Mouse (Mus musculus): ENCODE results near the gene Nup54. TPM values are rescaled to one million over a fixed set of nuclear protein-coding genes. Genes with fewer than 3 reads are reported as not detected.

Nup54 gene
- polyA plus RNA-seq, 1 experiment from 2014 or later: 46.2 TPM

- no peak overlapping the region for H3K4me3 ChIP-seq
- no peak overlapping the region for H3K4me2 ChIP-seq (replicated peaks)
- WGBS: 87% methylated on average over 2 of the region's 2 CpGs
- no peak overlapping the region for H3K27ac ChIP-seq
- no peaks in the 10 kb centered on the region for H3K4me1 ChIP-seq
- no peaks in the 10 kb centered on the region for H3K9me3 ChIP-seq (replicated peaks)
- peaks cover 49% of the 10 kb centered on the region for H3K36me3 ChIP-seq
- H3K27me3 ChIP-seq: no peaks in the 10 kb centered on the region
- ATAC-seq (ENCODE audit: low FRiP score): no peak
- no peak overlapping the region for H3K9ac ChIP-seq
These were observed 10.0 kb upstream of the Nup54 start for GRCm38 (mm10) chr5:92445016-92445415.

GRCm38 (mm10) chr5:92442914-92443313 lies 7.9 kb upstream of the Nup54 start:
- WGBS: 89% methylated on average over 7 of the region's 7 CpGs
- Histone ChIP-seq H3K9ac (no peak overlapping the region), H3K4me2 (replicated peaks) (no peak overlapping the region), H3K4me1 (no peaks in the 10 kb centered on the region), H3K9me3 (replicated peaks) (no peaks in the 10 kb centered on the region), H3K27me3 (no peaks in the 10 kb centered on the region), H3K36me3 (peaks cover 28% of the 10 kb centered on the region), H3K4me3 (no peak overlapping the region), H3K27ac (no peak overlapping the region)
- ATAC-seq (ENCODE audit: low FRiP score): no peak

- H3K4me1 ChIP-seq: no peaks in the 10 kb centered on the region
- whole genome bisulfite sequencing: 84% methylated on average over 5 of the region's 5 CpGs
- H3K27ac ChIP-seq: no peak overlapping the region
- no peak overlapping the region for H3K9ac ChIP-seq
- no peaks in the 10 kb centered on the region for H3K9me3 ChIP-seq (replicated peaks)
- no peak for ATAC-seq (ENCODE audit: low FRiP score)
- no peak overlapping the region for H3K4me3 ChIP-seq
- H3K4me2 ChIP-seq (replicated peaks): no peak overlapping the region
- peaks cover 15% of the 10 kb centered on the region for H3K36me3 ChIP-seq
- no peaks in the 10 kb centered on the region for H3K27me3 ChIP-seq
These were observed 6.5 kb upstream of the Nup54 start for GRCm38 (mm10) chr5:92441494-92441893.

- H3K4me2 ChIP-seq (replicated peaks): no peak overlapping the region
- H3K27me3 ChIP-seq: no peaks in the 10 kb centered on the region
- H3K4me1 ChIP-seq: peaks cover 9% of the 10 kb centered on the region
- H3K4me3 ChIP-seq: no peak overlapping the region
- 87% methylated on average over 8 of the region's 8 CpGs for WGBS
- no peak for ATAC-seq (ENCODE audit: low FRiP score)
- H3K36me3 ChIP-seq: no peaks in the 10 kb centered on the region
- H3K9ac ChIP-seq: no peak overlapping the region
- H3K9me3 ChIP-seq (replicated peaks): no peaks in the 10 kb centered on the region
- no peak overlapping the region for H3K27ac ChIP-seq
These were observed 3.5 kb upstream of the Nup54 start for GRCm38 (mm10) chr5:92438540-92438939.

- peak overlapping the region; percentile 86 for H3K27ac ChIP-seq
- ATAC-seq (ENCODE audit: low FRiP score): no peak; the same call in 1 of the 2 replicates
- H3K36me3 ChIP-seq: no peaks in the 10 kb centered on the region
- peak overlapping the region; percentile 97 for H3K4me3 ChIP-seq
- 0% methylated on average over 26 of the region's 39 CpGs for WGBS
- H3K27me3 ChIP-seq: no peaks in the 10 kb centered on the region
- H3K4me1 ChIP-seq: peaks cover 12% of the 10 kb centered on the region
- peak overlapping the region; percentile 94 for H3K9ac ChIP-seq
- H3K9me3 ChIP-seq (replicated peaks): no peaks in the 10 kb centered on the region
- peak overlapping the region; percentile 83 for H3K4me2 ChIP-seq (replicated peaks)
These were observed 441 bp downstream of the Nup54 start for GRCm38 (mm10) chr5:92434571-92434985.

GRCm38 (mm10) chr5:92434070-92434469 lies 949 bp downstream of the Nup54 start:
- Histone ChIP-seq H3K9ac (peak overlapping the region; percentile 94), H3K4me3 (peak overlapping the region; percentile 97), H3K4me2 (replicated peaks) (peak overlapping the region; percentile 83), H3K27ac (0 out of 2 replicates have a peak overlapping the region, but pooled peaks have one; percentile 86), H3K9me3 (replicated peaks) (no peaks in the 10 kb centered on the region), H3K4me1 (peaks cover 12% of the 10 kb centered on the region), H3K36me3 (peaks cover 5% of the 10 kb centered on the region), H3K27me3 (no peaks in the 10 kb centered on the region)
- no peak for ATAC-seq (ENCODE audit: low FRiP score)
- WGBS: 1% methylated on average over 12 of the region's 12 CpGs

- WGBS: 85% methylated on average over 7 of the region's 7 CpGs
- no peak overlapping the region for H3K27ac ChIP-seq
- H3K4me1 ChIP-seq: peaks cover 12% of the 10 kb centered on the region
These were observed 3.4 kb downstream of the Nup54 start for GRCm38 (mm10) chr5:92431611-92432010.

GRCm38 (mm10) chr5:92430723-92431122 lies 4.3 kb downstream of the Nup54 start:
- ATAC-seq (ENCODE audit: low FRiP score): no peak
- Histone ChIP-seq H3K27me3 (no peaks in the 10 kb centered on the region), H3K9ac (no peak overlapping the region), H3K4me1 (peaks cover 12% of the 10 kb centered on the region), H3K4me3 (no peak overlapping the region), H3K27ac (no peak overlapping the region), H3K4me2 (replicated peaks) (no peak overlapping the region), H3K36me3 (peaks cover 32% of the 10 kb centered on the region), H3K9me3 (replicated peaks) (no peaks in the 10 kb centered on the region)
- 89% methylated on average over 5 of the region's 5 CpGs for WGBS

More at GRCm38 (mm10) chr5:92431611-92432010, 3.4 kb downstream of the Nup54 start:
- H3K9ac ChIP-seq: no peak overlapping the region
- no peak overlapping the region for H3K4me2 ChIP-seq (replicated peaks)
- H3K27me3 ChIP-seq: no peaks in the 10 kb centered on the region
- no peaks in the 10 kb centered on the region for H3K9me3 ChIP-seq (replicated peaks)
- no peak overlapping the region for H3K4me3 ChIP-seq
- peaks cover 29% of the 10 kb centered on the region for H3K36me3 ChIP-seq
- no peak for ATAC-seq (ENCODE audit: low FRiP score)

- H3K4me3 ChIP-seq: no peak overlapping the region
- no peaks in the 10 kb centered on the region for H3K27me3 ChIP-seq
- H3K9me3 ChIP-seq (replicated peaks): no peaks in the 10 kb centered on the region
- H3K4me2 ChIP-seq (replicated peaks): no peak overlapping the region
- WGBS: 95% methylated on average over 11 of the region's 11 CpGs
- no peak for ATAC-seq (ENCODE audit: low FRiP score)
- peaks cover 81% of the 10 kb centered on the region for H3K36me3 ChIP-seq
- H3K9ac ChIP-seq: no peak overlapping the region
- no peak overlapping the region for H3K27ac ChIP-seq
- no peaks in the 10 kb centered on the region for H3K4me1 ChIP-seq
These were observed 10.9 kb downstream of the Nup54 start for GRCm38 (mm10) chr5:92424126-92424525.

- 84% methylated on average over 8 of the region's 8 CpGs for WGBS
- Histone ChIP-seq H3K27me3 (no peaks in the 10 kb centered on the region), H3K36me3 (peaks cover 39% of the 10 kb centered on the region), H3K27ac (no peak overlapping the region), H3K4me1 (peaks cover 2% of the 10 kb centered on the region; the same call in 1 of the 2 replicates), H3K9ac (no peak overlapping the region), H3K4me2 (replicated peaks) (no peak overlapping the region), H3K4me3 (no peak overlapping the region), H3K9me3 (replicated peaks) (no peaks in the 10 kb centered on the region)
- ATAC-seq (ENCODE audit: low FRiP score): no peak
These were observed 21.0 kb downstream of the Nup54 start for GRCm38 (mm10) chr5:92413982-92414375.

GRCm38 (mm10) chr5:92413271-92413981 lies 21.6 kb downstream of the Nup54 start:
- no peak overlapping the region for H3K9ac ChIP-seq
- 86% methylated on average over 11 of the region's 11 CpGs for WGBS
- H3K27me3 ChIP-seq: no peaks in the 10 kb centered on the region
- peaks cover 37% of the 10 kb centered on the region for H3K36me3 ChIP-seq
- no peak overlapping the region for H3K4me3 ChIP-seq
- peaks cover 2% of the 10 kb centered on the region; the same call in 1 of the 2 replicates for H3K4me1 ChIP-seq
- no peak for ATAC-seq (ENCODE audit: low FRiP score)
- no peaks in the 10 kb centered on the region for H3K9me3 ChIP-seq (replicated peaks)
- no peak overlapping the region for H3K27ac ChIP-seq
- H3K4me2 ChIP-seq (replicated peaks): no peak overlapping the region

- Histone ChIP-seq H3K4me2 (replicated peaks) (no peak overlapping the region), H3K4me1 (peaks cover 2% of the 10 kb centered on the region; the same call in 1 of the 2 replicates), H3K4me3 (no peak overlapping the region), H3K9me3 (replicated peaks) (no peaks in the 10 kb centered on the region), H3K36me3 (peaks cover 21% of the 10 kb centered on the region), H3K9ac (no peak overlapping the region), H3K27ac (no peak overlapping the region), H3K27me3 (no peaks in the 10 kb centered on the region)
- ATAC-seq (ENCODE audit: low FRiP score): no peak
- 67% methylated on average over 7 of the region's 7 CpGs for WGBS
These were observed 23.4 kb downstream of the Nup54 start for GRCm38 (mm10) chr5:92411461-92412140.
